Mouse (Mus musculus) liver, postnatal 0 days (tissue): ENCODE measurements at regions not wholly inside any gene's neighbourhood (a gene's known extent, or its start where the extent isn't known, plus 50 kb on each side); places are given as distances from the start of the nearest gene placed in this dataset.
A peak's percentile ranks its signal among the peaks of the same experiment; 100 is the strongest.

Source experiments
- ATAC-seq: fragments of 200-750 bp; cut with Nextera tagmentation; 2 replicates; pipeline ENCODE4 v1.8.0; 2017; ENCODE audit warnings: mild to moderate bottlenecking, moderate library complexity
- DNase-seq: peaks from one replicate; pipeline ENCODE4 v3.0.0-alpha.2; 2016
- H3K27ac ChIP-seq: fragments of 300-500 bp; sonication (generic); 2 replicates; pipeline ENCODE4 v1.5.1; 2014; ENCODE audit warnings: antibody characterized with exemption, moderate library complexity, mild to moderate bottlenecking, low read depth
- H3K27me3 ChIP-seq: fragments of 300-500 bp; sonication (generic); 2 replicates; pipeline ENCODE4 v1.6.1; 2014; ENCODE audit warnings: low read length, control low read depth, mixed read lengths; ENCODE audit not compliant: insufficient read depth
- H3K36me3 ChIP-seq: fragments of 300-500 bp; sonication (generic); replicated peaks from 2 replicates; pipeline ENCODE4 v1.6.1; 2014; ENCODE audit warnings: mild to moderate bottlenecking, control low read depth, low read length, moderate library complexity, mixed read lengths; ENCODE audit not compliant: insufficient read depth
- H3K4me1 ChIP-seq: fragments of 300-500 bp; sonication (generic); 2 replicates; pipeline ENCODE4 v1.6.1; 2014; ENCODE audit warnings: antibody characterized with exemption, mild to moderate bottlenecking, control low read depth; ENCODE audit not compliant: insufficient read depth
- H3K4me2 ChIP-seq: fragments of 300-500 bp; sonication (generic); 2 replicates; pipeline ENCODE4 v1.6.1; 2014; ENCODE audit warnings: low read depth, mild to moderate bottlenecking, low read length, moderate library complexity, mixed read lengths
- H3K4me3 ChIP-seq: fragments of 300-500 bp; sonication (generic); 2 replicates; pipeline ENCODE4 v1.5.1; 2014; ENCODE audit warnings: low read depth, low read length
- H3K9ac ChIP-seq: fragments of 300-500 bp; sonication (generic); replicated peaks from 2 replicates; pipeline ENCODE4 v1.6.1; 2014; ENCODE audit warnings: mild to moderate bottlenecking, moderate library complexity
- H3K9me3 ChIP-seq: fragments of 300-500 bp; sonication (generic); 2 replicates; pipeline ENCODE4 v1.6.1; 2016; ENCODE audit warnings: mild to moderate bottlenecking, control low read depth, low read length, mixed read lengths
- CTCF ChIP-seq: sonication (generic); IDR thresholded peaks from 2 replicates; pipeline ENCODE4 v1.5.1; 2016; ENCODE audit warnings: antibody characterized with exemption, low read depth
- EP300 ChIP-seq: IDR thresholded peaks from 2 replicates; pipeline ENCODE4 v1.6.1; 2016; ENCODE audit warnings: antibody characterized with exemption, low read depth, mild to moderate bottlenecking
- WGBS: fragments of 180-500 bp; shearing (Covaris S2); extraction: QIAGEN DNeasy Blood & Tissue Kit; methylation state at CpG from one replicate; pipeline ENCODE4 v1.1.7; 2014; ENCODE audit not compliant: insufficient replicate concordance; 5-methylcytosine and 5-hydroxymethylcytosine counted together

DNA sequence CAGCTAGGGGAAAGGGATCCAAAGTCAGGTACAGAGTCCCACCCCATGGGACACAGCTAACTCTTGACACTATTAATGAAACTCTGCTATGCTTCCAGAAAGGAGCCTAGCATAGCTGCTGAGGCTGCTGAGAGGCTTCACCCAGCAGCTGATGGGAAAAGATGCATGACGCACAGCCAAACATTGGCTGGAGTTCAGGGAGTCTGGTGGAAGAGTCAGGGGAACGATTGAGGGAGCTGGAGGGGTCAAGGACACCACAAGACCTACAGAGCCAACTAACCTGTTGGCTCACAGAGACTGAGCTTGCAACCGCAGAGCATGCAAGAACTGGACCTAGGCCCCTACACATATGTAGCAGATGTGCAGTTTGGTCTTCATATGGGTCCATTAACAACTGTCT, 117.2 kb upstream of the Ubr2 start:
- H3K9me3 ChIP-seq, result no peaks in the 10 kb centered on the region
- no peak overlapping the region for H3K4me2 ChIP-seq
- 44% methylated on average over 3 of the region's 3 CpGs for WGBS
- H3K4me3 ChIP-seq, result no peak overlapping the region
- no peak for ATAC-seq
- H3K36me3 ChIP-seq, result no peaks in the 10 kb centered on the region
- TF ChIP-seq EP300, result no peak
- TF ChIP-seq CTCF, result no peak
- H3K9ac ChIP-seq, result no peak overlapping the region
- no peak for DNase-seq
- H3K4me1 ChIP-seq, result no peaks in the 10 kb centered on the region
- H3K27me3 ChIP-seq, result no peaks in the 10 kb centered on the region
- no peak overlapping the region for H3K27ac ChIP-seq

- H3K27ac ChIP-seq, result no peak overlapping the region
- no peak overlapping the region for H3K4me2 ChIP-seq
- DNase-seq (no peak), ATAC-seq (no peak)
- TF ChIP-seq EP300, result no peak
- TF ChIP-seq CTCF, result no peak
- no peaks in the 10 kb centered on the region for H3K36me3 ChIP-seq
- no peaks in the 10 kb centered on the region for H3K9me3 ChIP-seq
- no peaks in the 10 kb centered on the region for H3K27me3 ChIP-seq
- H3K9ac ChIP-seq, result no peak overlapping the region
- no peaks in the 10 kb centered on the region for H3K4me1 ChIP-seq
- H3K4me3 ChIP-seq, result no peak overlapping the region
- WGBS, result 92% methylated on average over 18 of the region's 18 CpGs
These were observed 113.2 kb upstream of the Ubr2 start for GRCm38 (mm10) chr17:47123576-47123975.

GRCm38 (mm10) chr17:47122221-47122620, 111.9 kb upstream of the Ubr2 start:
- no peaks in the 10 kb centered on the region for H3K4me1 ChIP-seq
- no peaks in the 10 kb centered on the region for H3K9me3 ChIP-seq
- WGBS, result 67% methylated on average over 9 of the region's 9 CpGs
- no peaks in the 10 kb centered on the region for H3K27me3 ChIP-seq
- H3K4me3 ChIP-seq, result no peak overlapping the region
- no peak overlapping the region for H3K27ac ChIP-seq
- H3K36me3 ChIP-seq, result no peaks in the 10 kb centered on the region
- no peak overlapping the region for H3K4me2 ChIP-seq
- ATAC-seq (no peak), DNase-seq (no peak)
- TF ChIP-seq EP300 (no peak), CTCF (no peak)
- H3K9ac ChIP-seq, result no peak overlapping the region

DNA sequence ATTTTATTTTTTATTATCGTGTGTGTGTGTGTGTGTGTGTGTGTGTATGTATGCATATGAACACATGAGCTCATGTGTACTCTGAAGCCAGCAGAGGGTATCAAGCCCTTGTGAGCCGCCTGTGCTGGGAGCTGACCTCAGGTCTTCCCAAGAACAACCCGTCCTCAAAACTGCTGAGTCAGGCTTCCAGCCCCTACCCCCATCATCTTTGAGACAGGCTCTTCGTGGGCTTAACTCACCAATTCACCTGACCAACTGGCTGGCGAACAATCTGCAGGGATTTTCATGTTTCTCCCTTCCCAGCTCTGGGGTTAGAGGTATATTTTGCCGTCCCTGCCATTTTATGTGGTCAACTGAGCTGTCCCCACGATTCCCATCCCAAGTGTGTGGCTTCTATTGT, 107.7 kb upstream of the Ubr2 start:
- no peak for DNase-seq
- 67% methylated on average over 7 of the region's 7 CpGs for WGBS
- no peak overlapping the region for H3K4me3 ChIP-seq
- no peaks in the 10 kb centered on the region for H3K4me1 ChIP-seq
- no peak overlapping the region for H3K27ac ChIP-seq
- no peaks in the 10 kb centered on the region for H3K36me3 ChIP-seq
- no peak overlapping the region for H3K4me2 ChIP-seq
- H3K9ac ChIP-seq, result no peak overlapping the region
- no peaks in the 10 kb centered on the region for H3K27me3 ChIP-seq
- H3K9me3 ChIP-seq, result no peaks in the 10 kb centered on the region
- TF ChIP-seq CTCF (no peak), EP300 (no peak)
- ATAC-seq, result no peak

GRCm38 (mm10) chr17:47115754-47116153, 105.4 kb upstream of the Ubr2 start:
- H3K27me3 ChIP-seq, result no peaks in the 10 kb centered on the region
- H3K4me1 ChIP-seq, result no peaks in the 10 kb centered on the region
- no peak for TF ChIP-seq EP300
- peak; percentile 62 for TF ChIP-seq CTCF
- no peaks in the 10 kb centered on the region for H3K9me3 ChIP-seq
- H3K4me2 ChIP-seq, result no peak overlapping the region
- peak; percentile 48 for DNase-seq
- ATAC-seq, result no peak
- WGBS, result 43% methylated on average over 13 of the region's 13 CpGs
- no peak overlapping the region for H3K27ac ChIP-seq
- no peak overlapping the region for H3K9ac ChIP-seq
- no peaks in the 10 kb centered on the region for H3K36me3 ChIP-seq
- H3K4me3 ChIP-seq, result no peak overlapping the region

- Histone ChIP-seq H3K4me1 (no peaks in the 10 kb centered on the region), H3K4me2 (no peak overlapping the region), H3K27me3 (no peaks in the 10 kb centered on the region), H3K9me3 (no peaks in the 10 kb centered on the region), H3K36me3 (no peaks in the 10 kb centered on the region), H3K9ac (no peak overlapping the region), H3K4me3 (no peak overlapping the region), H3K27ac (no peak overlapping the region)
- ATAC-seq (no peak), DNase-seq (no peak)
- 87% methylated on average over 5 of the region's 5 CpGs for WGBS
- TF ChIP-seq EP300, result no peak
- no peak for TF ChIP-seq CTCF
These were observed 104.8 kb upstream of the Ubr2 start for GRCm38 (mm10) chr17:47115141-47115540.

DNA sequence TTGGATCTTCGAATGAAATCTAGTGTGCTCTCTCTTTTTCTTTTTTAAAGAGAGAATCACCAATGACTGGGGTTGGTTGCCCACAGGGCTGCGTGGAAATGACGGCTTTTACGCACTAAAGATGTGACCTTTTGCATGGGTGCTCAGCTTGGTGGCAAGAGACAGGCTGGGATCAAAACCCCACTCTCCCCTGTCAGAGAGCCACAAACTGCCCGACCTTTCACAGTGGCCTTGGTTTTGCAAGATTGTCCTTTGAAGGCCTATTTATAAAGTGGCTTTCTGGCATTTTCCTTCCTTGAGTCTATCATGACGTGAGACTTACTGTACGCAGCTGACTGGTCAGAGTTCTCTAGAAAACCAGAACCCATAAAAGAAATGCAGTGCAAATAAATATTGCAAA, 104.4 kb upstream of the Ubr2 start:
- no peak for ATAC-seq
- no peaks in the 10 kb centered on the region for H3K4me1 ChIP-seq
- no peak overlapping the region for H3K4me2 ChIP-seq
- DNase-seq, result no peak
- TF ChIP-seq CTCF, result no peak
- TF ChIP-seq EP300, result no peak
- H3K27ac ChIP-seq, result no peak overlapping the region
- no peaks in the 10 kb centered on the region for H3K36me3 ChIP-seq
- no peaks in the 10 kb centered on the region for H3K27me3 ChIP-seq
- H3K4me3 ChIP-seq, result no peak overlapping the region
- WGBS, result 77% methylated on average over 7 of the region's 7 CpGs
- H3K9ac ChIP-seq, result no peak overlapping the region
- H3K9me3 ChIP-seq, result no peaks in the 10 kb centered on the region
